Mouse (Mus musculus): ENCODE data around the gene Tmem117. TPM values are rescaled to one million over a fixed set of nuclear protein-coding genes. Genes with fewer than 3 reads are reported as not detected.

Tmem117 gene
- polyA plus RNA-seq, 1 experiment from 2014 or later = 4.5 TPM

GRCm38 (mm10) chr15:94684269-94684668 lies 55.2 kb downstream of the Tmem117 start:
- 72% methylated on average over 7 of the region's 7 CpGs for WGBS
- Histone ChIP-seq H3K36me3 (no peaks in the 10 kb centered on the region), H3K4me1 (no peaks in the 10 kb centered on the region), H3K9ac (replicated peaks) (no peak overlapping the region), H3K27me3 (no peaks in the 10 kb centered on the region), H3K4me3 (no peak overlapping the region), H3K27ac (replicated peaks) (no peak overlapping the region), H3K4me2 (replicated peaks) (no peak overlapping the region), H3K9me3 (no peaks in the 10 kb centered on the region)
- ATAC-seq (replicated peaks) = no peak

GRCm38 (mm10) chr15:94687176-94687575 lies 58.1 kb downstream of the Tmem117 start:
- WGBS = 84% methylated on average over 7 of the region's 7 CpGs
- H3K27me3 ChIP-seq = no peaks in the 10 kb centered on the region
- H3K9me3 ChIP-seq = no peaks in the 10 kb centered on the region
- no peak overlapping the region for H3K4me3 ChIP-seq
- no peak for ATAC-seq (replicated peaks)
- no peak overlapping the region for H3K4me2 ChIP-seq (replicated peaks)
- no peak overlapping the region for H3K27ac ChIP-seq (replicated peaks)
- H3K9ac ChIP-seq (replicated peaks) = no peak overlapping the region
- no peaks in the 10 kb centered on the region for H3K36me3 ChIP-seq
- H3K4me1 ChIP-seq = no peaks in the 10 kb centered on the region

- no peak for ATAC-seq (replicated peaks)
- H3K27me3 ChIP-seq = no peaks in the 10 kb centered on the region
- H3K4me3 ChIP-seq = no peak overlapping the region
- WGBS = 72% methylated on average over 3 of the region's 3 CpGs
- no peak overlapping the region for H3K9ac ChIP-seq (replicated peaks)
- no peaks in the 10 kb centered on the region for H3K9me3 ChIP-seq
- no peaks in the 10 kb centered on the region for H3K36me3 ChIP-seq
- no peaks in the 10 kb centered on the region for H3K4me1 ChIP-seq
- H3K27ac ChIP-seq (replicated peaks) = no peak overlapping the region
- no peak overlapping the region for H3K4me2 ChIP-seq (replicated peaks)
Observed at GRCm38 (mm10) chr15:94687629-94688028, 58.6 kb downstream of the Tmem117 start.

GRCm38 (mm10) chr15:94689195-94689883 lies 60.3 kb downstream of the Tmem117 start:
- Histone ChIP-seq H3K9ac (replicated peaks) (no peak overlapping the region), H3K27me3 (no peaks in the 10 kb centered on the region), H3K9me3 (no peaks in the 10 kb centered on the region), H3K36me3 (no peaks in the 10 kb centered on the region), H3K4me2 (replicated peaks) (no peak overlapping the region), H3K4me1 (no peaks in the 10 kb centered on the region), H3K27ac (replicated peaks) (no peak overlapping the region), H3K4me3 (no peak overlapping the region)
- 83% methylated on average over 5 of the region's 5 CpGs for WGBS
- no peak for ATAC-seq (replicated peaks)

GRCm38 (mm10) chr15:94689884-94690231 lies 60.8 kb downstream of the Tmem117 start:
- Histone ChIP-seq H3K27ac (replicated peaks) (no peak overlapping the region), H3K4me1 (no peaks in the 10 kb centered on the region), H3K27me3 (no peaks in the 10 kb centered on the region), H3K36me3 (no peaks in the 10 kb centered on the region), H3K4me3 (no peak overlapping the region), H3K9ac (replicated peaks) (no peak overlapping the region), H3K4me2 (replicated peaks) (no peak overlapping the region), H3K9me3 (no peaks in the 10 kb centered on the region)
- WGBS = 63% methylated on average over 6 of the region's 6 CpGs
- no peak for ATAC-seq (replicated peaks)

GRCm38 (mm10) chr15:94722759-94723158 lies 93.7 kb downstream of the Tmem117 start:
- WGBS = 29% methylated on average over 5 of the region's 5 CpGs
- Histone ChIP-seq H3K9me3 (no peaks in the 10 kb centered on the region), H3K9ac (replicated peaks) (no peak overlapping the region), H3K4me1 (peaks cover 12% of the 10 kb centered on the region), H3K4me2 (replicated peaks) (no peak overlapping the region), H3K4me3 (no peak overlapping the region), H3K27me3 (no peaks in the 10 kb centered on the region), H3K36me3 (no peaks in the 10 kb centered on the region), H3K27ac (replicated peaks) (no peak overlapping the region)
- ATAC-seq (replicated peaks) = 0 out of 2 replicates have a peak, but pooled peaks have one; percentile 43

GRCm38 (mm10) chr15:94732104-94732503 lies 103.1 kb downstream of the Tmem117 start:
- no peaks in the 10 kb centered on the region for H3K9me3 ChIP-seq
- no peak overlapping the region for H3K27ac ChIP-seq (replicated peaks)
- WGBS = 9% methylated on average over 4 of the region's 4 CpGs
- ATAC-seq (replicated peaks) = no peak; the same call in 1 of the 2 replicates
- no peak overlapping the region for H3K4me2 ChIP-seq (replicated peaks)
- H3K9ac ChIP-seq (replicated peaks) = no peak overlapping the region
- no peak overlapping the region for H3K4me3 ChIP-seq
- H3K4me1 ChIP-seq = peaks cover 5% of the 10 kb centered on the region
- H3K27me3 ChIP-seq = no peaks in the 10 kb centered on the region
- no peaks in the 10 kb centered on the region for H3K36me3 ChIP-seq

GRCm38 (mm10) chr15:94769227-94769626 lies 140.2 kb downstream of the Tmem117 start:
- Histone ChIP-seq H3K4me2 (replicated peaks) (no peak overlapping the region), H3K36me3 (no peaks in the 10 kb centered on the region), H3K4me1 (peaks cover 11% of the 10 kb centered on the region), H3K27me3 (no peaks in the 10 kb centered on the region), H3K4me3 (no peak overlapping the region), H3K9ac (replicated peaks) (no peak overlapping the region), H3K9me3 (no peaks in the 10 kb centered on the region), H3K27ac (replicated peaks) (no peak overlapping the region)
- WGBS = 16% methylated on average over 4 of the region's 4 CpGs
- peak; percentile 87 for ATAC-seq (replicated peaks)

GRCm38 (mm10) chr15:94770832-94771578 lies 142.0 kb downstream of the Tmem117 start:
- no peak overlapping the region for H3K4me2 ChIP-seq (replicated peaks)
- WGBS = 38% methylated on average over 7 of the region's 7 CpGs

GRCm38 (mm10) chr15:94771691-94772090 lies 142.7 kb downstream of the Tmem117 start:
- peak overlapping the region; percentile 22; the same call in 1 of the 2 replicates for H3K27ac ChIP-seq (replicated peaks)
- no peak for ATAC-seq (replicated peaks)
- no peaks in the 10 kb centered on the region for H3K36me3 ChIP-seq
- no peak overlapping the region for H3K9ac ChIP-seq (replicated peaks)
- H3K27me3 ChIP-seq = no peaks in the 10 kb centered on the region
- H3K4me3 ChIP-seq = no peak overlapping the region
- 56% methylated on average over 19 of the region's 19 CpGs for WGBS
- H3K4me2 ChIP-seq (replicated peaks) = no peak overlapping the region
- no peaks in the 10 kb centered on the region for H3K9me3 ChIP-seq
- peaks cover 16% of the 10 kb centered on the region for H3K4me1 ChIP-seq

More at GRCm38 (mm10) chr15:94770832-94771578, 142.0 kb downstream of the Tmem117 start:
- ATAC-seq (replicated peaks) = no peak
- H3K4me1 ChIP-seq = peaks cover 15% of the 10 kb centered on the region
- H3K36me3 ChIP-seq = no peaks in the 10 kb centered on the region
- H3K9ac ChIP-seq (replicated peaks) = no peak overlapping the region
- H3K9me3 ChIP-seq = no peaks in the 10 kb centered on the region
- no peaks in the 10 kb centered on the region for H3K27me3 ChIP-seq
- H3K27ac ChIP-seq (replicated peaks) = peak overlapping the region; percentile 51; the same call in 1 of the 2 replicates
- H3K4me3 ChIP-seq = no peak overlapping the region

GRCm38 (mm10) chr15:94776119-94777069 lies 147.4 kb downstream of the Tmem117 start:
- 55% methylated on average over 17 of the region's 17 CpGs for WGBS
- peak; percentile 58; the same call in 1 of the 2 replicates for ATAC-seq (replicated peaks)
- peaks cover 8% of the 10 kb centered on the region; the same call in 1 of the 2 replicates for H3K4me1 ChIP-seq
- no peak overlapping the region for H3K27ac ChIP-seq (replicated peaks)
- H3K4me2 ChIP-seq (replicated peaks) = no peak overlapping the region
- no peaks in the 10 kb centered on the region for H3K27me3 ChIP-seq
- H3K9me3 ChIP-seq = no peaks in the 10 kb centered on the region
- no peak overlapping the region for H3K4me3 ChIP-seq
- H3K9ac ChIP-seq (replicated peaks) = no peak overlapping the region
- no peaks in the 10 kb centered on the region for H3K36me3 ChIP-seq
